Mouse (Mus musculus): ENCODE results near the gene Gm9495. TPM values are rescaled to one million over a fixed set of nuclear protein-coding genes. Genes with fewer than 3 reads are reported as not detected.

Gene Gm9495
- polyA plus RNA-seq, 1 experiment from 2014 or later = not detected

- Histone ChIP-seq H3K36me3 (ENCODE audit: control insufficient read depth, insufficient read depth) (no peaks in the 10 kb centered on the region), H3K4me3 (ENCODE audit: low read depth, low read length) (peak overlapping the region; percentile 71), H3K4me2 (ENCODE audit: low read depth, low read length) (peak overlapping the region; percentile 55), H3K27ac (ENCODE audit: low read length) (peak overlapping the region; percentile 64), H3K9me3 (replicated peaks; ENCODE audit: control insufficient read depth, low read length) (no peaks in the 10 kb centered on the region), H3K27me3 (ENCODE audit: control insufficient read depth, insufficient read depth, low read depth, low read length) (no peaks in the 10 kb centered on the region), H3K4me1 (ENCODE audit: control insufficient read depth, low read depth, low read length) (peaks cover 5% of the 10 kb centered on the region), H3K9ac (ENCODE audit: low read depth, low read length) (peak overlapping the region; percentile 79)
- peak; percentile 87 for ATAC-seq (ENCODE audit: low read depth)
- under 1% methylated on average over 26 of the region's 26 CpGs for WGBS (ENCODE audit: insufficient replicate concordance)
Measured at GRCm38 (mm10) chr8:69395050-69395789, 58.1 kb downstream of the Gm9495 start.

GRCm38 (mm10) chr8:69384361-69384760 lies 69.0 kb downstream of the Gm9495 start:
- no peak for ATAC-seq (ENCODE audit: low read depth)
- Histone ChIP-seq H3K27ac (ENCODE audit: low read length) (no peak overlapping the region), H3K9ac (ENCODE audit: low read depth, low read length) (no peak overlapping the region), H3K36me3 (ENCODE audit: control insufficient read depth, insufficient read depth) (no peaks in the 10 kb centered on the region), H3K4me1 (ENCODE audit: control insufficient read depth, low read depth, low read length) (no peaks in the 10 kb centered on the region), H3K4me2 (ENCODE audit: low read depth, low read length) (no peak overlapping the region), H3K4me3 (ENCODE audit: low read depth, low read length) (no peak overlapping the region), H3K9me3 (replicated peaks; ENCODE audit: control insufficient read depth, low read length) (no peaks in the 10 kb centered on the region), H3K27me3 (ENCODE audit: control insufficient read depth, insufficient read depth, low read depth, low read length) (no peaks in the 10 kb centered on the region)
- WGBS (ENCODE audit: insufficient replicate concordance) = 88% methylated on average over 6 of the region's 6 CpGs

Other genes with a start within 250 kb of the Gm9495 start
- gene Zfp930, start 244.5 kb downstream of the Gm9495 start, polyA plus RNA-seq (2015; fragmentation: Nextera tagmentation; extraction: Ambion mirVana) = 6.2 and 6.8 TPM in 2 replicates
- 0.67 and 0.77 TPM in 2 replicates for gene D130040H23Rik, start 182.5 kb downstream of the Gm9495 start, polyA plus RNA-seq (2015; fragmentation: Nextera tagmentation; extraction: Ambion mirVana)
- gene Gm7697, start 69.4 kb upstream of the Gm9495 start, polyA plus RNA-seq (2015; fragmentation: Nextera tagmentation; extraction: Ambion mirVana) = not detected in 2 replicates
- 5.5 and 6.5 TPM in 2 replicates for gene Zfp868, start 172.0 kb upstream of the Gm9495 start, polyA plus RNA-seq (2015; fragmentation: Nextera tagmentation; extraction: Ambion mirVana)
- 0.39 and 0.42 TPM in 2 replicates for gene Zfp964, start 200.9 kb upstream of the Gm9495 start, polyA plus RNA-seq (2015; fragmentation: Nextera tagmentation; extraction: Ambion mirVana)

Measured in liver, embryonic 16.5 days (tissue).